Mouse (Mus musculus) megakaryocyte, embryonic 14.5 days (primary cell): ENCODE data around the gene Kcnt1.

Source experiments
- FLI1 ChIP-seq: IDR thresholded peaks from 2 replicates; pipeline ENCODE4 v1.6.1; 2012; ENCODE audit warnings: low read length, inconsistent platforms, mixed read lengths
- GATA1 ChIP-seq: IDR thresholded peaks from 3 replicates; pipeline ENCODE4 v1.6.1; 2012; ENCODE audit warnings: mixed read lengths, low read length, inconsistent platforms, borderline replicate concordance

GRCm38 (mm10) chr2:25898970-25899369, 35.4 kb downstream of the Kcnt1 start:
- no peak for TF ChIP-seq GATA1
- no peak for TF ChIP-seq FLI1
